Mouse (Mus musculus) midbrain, embryonic 16.5 days (tissue): ENCODE results near the gene Vmn1r172. TPM values are rescaled to one million over a fixed set of nuclear protein-coding genes. Genes with fewer than 3 reads are reported as not detected.
"Not testable (repeated sequence)": the region's sequence is repeated elsewhere in the genome, so short reads cannot be mapped to it uniquely, and the experiment has no call there.

ENCODE experiments used
- ATAC-seq: fragments of 200-750 bp; cut with Nextera tagmentation; 2 replicates; pipeline ENCODE4 v1.8.0; 2017; ENCODE audit warnings: moderate TSS enrichment
- H3K27ac ChIP-seq: fragments of 300-500 bp; sonication (generic); 2 replicates; pipeline ENCODE4 v1.5.1; 2014; ENCODE audit warnings: mild to moderate bottlenecking, low read length, mixed read lengths
- H3K27me3 ChIP-seq: fragments of 300-500 bp; sonication (generic); 2 replicates; pipeline ENCODE4 v1.6.1; 2014; ENCODE audit warnings: low read depth, low read length, mixed read lengths; ENCODE audit not compliant: control insufficient read depth, insufficient read depth
- H3K36me3 ChIP-seq: fragments of 300-500 bp; sonication (generic); 2 replicates; pipeline ENCODE4 v1.6.1; 2014; ENCODE audit warnings: mild to moderate bottlenecking, low read length, moderate library complexity, mixed read lengths; ENCODE audit not compliant: control insufficient read depth, insufficient read depth
- H3K4me1 ChIP-seq: fragments of 300-500 bp; sonication (generic); 2 replicates; pipeline ENCODE4 v1.6.1; 2014; ENCODE audit warnings: mild to moderate bottlenecking, low read length, mixed read lengths; ENCODE audit not compliant: control insufficient read depth, insufficient read depth
- H3K4me2 ChIP-seq: fragments of 300-500 bp; sonication (generic); 2 replicates; pipeline ENCODE4 v1.6.1; 2014; ENCODE audit warnings: mild to moderate bottlenecking, low read length, mixed read lengths
- H3K4me3 ChIP-seq: fragments of 300-500 bp; sonication (generic); 2 replicates; pipeline ENCODE4 v1.5.1; 2014; ENCODE audit warnings: low read depth, mild to moderate bottlenecking, low read length, moderate library complexity, mixed read lengths
- H3K9ac ChIP-seq: fragments of 300-500 bp; sonication (generic); 2 replicates; pipeline ENCODE4 v1.6.1; 2014; ENCODE audit warnings: low read depth, low read length, mixed read lengths
- H3K9me3 ChIP-seq: fragments of 300-500 bp; sonication (generic); replicated peaks from 2 replicates; pipeline ENCODE4 v1.6.1; 2014; ENCODE audit warnings: mild to moderate bottlenecking, low read length, mixed read lengths; ENCODE audit not compliant: control insufficient read depth, poor library complexity, severe bottlenecking
- WGBS: fragments of 180-500 bp; shearing (Covaris S2); extraction: QIAGEN DNeasy Blood & Tissue Kit; methylation state at CpG from one replicate; pipeline ENCODE4 v1.1.7; 2014; 5-methylcytosine and 5-hydroxymethylcytosine counted together
- polyA plus RNA-seq: library from polyadenylated mRNA; unstranded; fragments of >200 nt; fragmentation: Nextera tagmentation; extraction: Ambion mirVana; gene quantifications from 2 replicates; pipeline ENCODE4 v1.2.1, GENCODE M21; 2015

The Vmn1r172 gene
- not detected in 2 replicates for polyA plus RNA-seq

DNA sequence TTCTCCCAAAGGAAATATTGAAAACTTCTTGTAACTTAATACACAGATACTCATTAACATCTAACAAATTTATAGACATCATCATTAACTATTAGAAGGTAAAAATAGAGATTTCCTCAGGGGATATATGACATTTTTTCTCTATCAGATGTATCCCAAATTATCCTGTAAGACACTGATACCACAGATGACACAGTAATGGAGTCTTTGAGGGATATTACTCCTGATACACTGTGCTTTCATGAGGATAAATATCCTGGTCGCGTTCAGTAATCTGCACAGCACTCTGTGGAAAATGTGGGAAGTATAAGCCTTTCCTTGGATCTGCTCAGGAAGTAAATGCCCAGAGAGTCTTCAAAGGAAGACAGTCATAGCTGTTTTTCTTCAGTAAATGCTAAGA is at the start of gene Vmn1r172:
TSS of gene Vmn1r172 (plus strand) at position 301 of the 400 bp plus-strand sequence.
- H3K9me3 ChIP-seq = peaks cover 3% of the 10 kb centered on the region; the same call in 1 of the 2 replicates
- H3K27me3 ChIP-seq = no peaks in the 10 kb centered on the region
- H3K9ac ChIP-seq = no peak within 1 kb of the TSS
- 67% methylated on average over 2 of the region's 2 CpGs for WGBS
- H3K4me1 ChIP-seq = no peaks in the 10 kb centered on the region
- no peaks in the 10 kb centered on the region for H3K36me3 ChIP-seq
- no peak within 1 kb of the TSS for H3K4me2 ChIP-seq
- no peak within 1 kb of the TSS for H3K27ac ChIP-seq
- no peak for ATAC-seq
- H3K4me3 ChIP-seq = no peak within 1 kb of the TSS

GRCm38 (mm10) chr7:23630422-23630821 is 27.7 kb upstream of the Vmn1r172 start, which contains the start of gene Vmn1r171:
Gene Vmn1r171 (plus strand): TSS chr7:23630722.
- H3K4me3 ChIP-seq = no peak within 1 kb of the TSS
- H3K27me3 ChIP-seq = no peaks in the 10 kb centered on the region
- no peak within 1 kb of the TSS for H3K9ac ChIP-seq
- H3K4me2 ChIP-seq = no peak within 1 kb of the TSS
- H3K36me3 ChIP-seq = no peaks in the 10 kb centered on the region
- no peak within 1 kb of the TSS for H3K27ac ChIP-seq
- H3K4me1 ChIP-seq = no peaks in the 10 kb centered on the region
- no peak for ATAC-seq
- peaks cover 11% of the 10 kb centered on the region for H3K9me3 ChIP-seq

DNA sequence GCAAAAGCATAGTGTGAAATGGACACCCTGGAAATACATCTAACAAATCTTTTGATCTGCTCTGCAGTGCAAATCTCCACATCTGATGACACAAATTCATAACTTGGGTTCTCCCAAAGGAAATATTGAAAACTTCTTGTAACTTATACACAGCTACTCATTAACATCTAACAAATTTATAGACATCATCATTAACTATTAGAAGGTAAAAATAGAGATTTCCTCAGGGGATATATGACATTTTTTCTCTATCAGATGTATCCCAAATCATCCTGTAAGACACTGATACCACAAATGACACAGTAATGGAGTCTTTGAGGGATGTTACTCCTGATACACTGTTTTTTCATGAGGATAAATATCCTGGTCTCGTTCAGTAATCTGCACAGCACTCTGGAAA is 42.3 kb downstream of the Vmn1r172 start, which contains the start of gene Vmn1r173:
TSS of gene Vmn1r173 (plus strand) at position 301 of the 400 bp plus-strand sequence.
- not testable (repeated sequence) for H3K9me3 ChIP-seq, H3K4me2 ChIP-seq, H3K27ac ChIP-seq, H3K9ac ChIP-seq, ATAC-seq, H3K4me3 ChIP-seq, H3K36me3 ChIP-seq, H3K4me1 ChIP-seq, H3K27me3 ChIP-seq
- WGBS = 51% methylated on average over 1 of the region's 1 CpGs

Other genes starting within 250 kb of the Vmn1r172 start
- not detected in 2 replicates for gene Vmn1r167, start 151.1 kb upstream of the Vmn1r172 start, polyA plus RNA-seq
- gene Vmn1r168, start 118.6 kb upstream of the Vmn1r172 start, polyA plus RNA-seq = not detected in 2 replicates
- gene Vmn1r169, start 82.8 kb upstream of the Vmn1r172 start, polyA plus RNA-seq = not detected in 2 replicates
- gene Vmn1r170, start 52.1 kb upstream of the Vmn1r172 start, polyA plus RNA-seq = not detected in 2 replicates
- gene Vmn1r171, start 27.6 kb upstream of the Vmn1r172 start, polyA plus RNA-seq = not detected in 2 replicates
- gene Vmn1r173, start 42.4 kb downstream of the Vmn1r172 start, polyA plus RNA-seq = not detected in 2 replicates
- gene Vmn1r174, start 94.0 kb downstream of the Vmn1r172 start, polyA plus RNA-seq = not detected in 2 replicates
- not detected in 2 replicates for gene Vmn1r175, start 152.3 kb downstream of the Vmn1r172 start, polyA plus RNA-seq
- gene Vmn1r176, start 179.1 kb downstream of the Vmn1r172 start, polyA plus RNA-seq = not detected in 2 replicates
- not detected in 2 replicates for gene Vmn1r177, start 208.1 kb downstream of the Vmn1r172 start, polyA plus RNA-seq
- not detected in 2 replicates for gene Vmn1r178, start 233.7 kb downstream of the Vmn1r172 start, polyA plus RNA-seq